ENCODE assay signal across 26 mouse cellular contexts in the genomic region with DNA sequence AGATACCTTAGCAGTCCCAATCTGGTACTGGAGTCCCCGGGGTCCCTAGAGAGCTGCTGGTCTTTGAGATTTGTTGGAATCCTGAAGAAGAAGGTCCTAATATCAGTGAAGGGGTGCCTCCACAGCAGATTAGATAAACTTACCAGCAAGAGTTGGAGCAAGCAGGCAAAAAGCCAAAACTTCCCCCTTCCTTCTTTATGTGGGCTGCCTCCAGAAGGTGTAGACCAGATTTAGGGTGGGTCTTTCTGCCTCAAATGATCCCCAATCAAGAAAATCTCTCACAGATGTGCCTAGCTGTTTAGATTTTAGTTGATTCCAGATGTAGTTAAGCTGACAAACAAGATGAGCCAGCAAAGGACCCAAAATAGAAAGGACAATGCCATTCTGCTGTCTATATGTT.
DNase-seq lines count a peak whose midpoint lies in the region; ATAC-seq lines count a peak whose summit lies in the region.
"Had no signal": no experiment of that assay in that cellular context is flagged by ENCODE, and none has a peak within 500 bp of the region (broad histone marks: within the 10 kb centered on the region; RNA-seq: fewer than 3 reads in every experiment).

No protein-coding gene starts in this region.

- no peaks in the 10 kb centered on the region for H3K9me3 ChIP-seq in embryonic facial prominence, embryonic 11.5 days (replicated peaks; ENCODE audit: control insufficient read depth, low read length)
- H3K9me3 ChIP-seq in embryonic facial prominence, embryonic 10.5 days = no peaks in the 10 kb centered on the region
- no peaks in the 10 kb centered on the region for H3K9me3 ChIP-seq in heart, embryonic 13.5 days
- no peaks in the 10 kb centered on the region for H3K9me3 ChIP-seq in embryonic facial prominence, embryonic 13.5 days
- H3K9me3 ChIP-seq: forebrain, embryonic 12.5 days; forebrain, embryonic 15.5 days; G1E; hindbrain, embryonic 10.5 days; hindbrain, embryonic 13.5 days; intestine, embryonic 15.5 days had no signal

- ATAC-seq in embryonic facial prominence, embryonic 11.5 days (replicated peaks; ENCODE audit: insufficient number of reproducible peaks, low FRiP score, low TSS enrichment, low read depth) = no peak
- ATAC-seq in heart, embryonic 13.5 days (ENCODE audit: extremely low read depth, insufficient number of reproducible peaks, low FRiP score, low TSS enrichment) = no peak
- ATAC-seq in embryonic facial prominence, embryonic 13.5 days (ENCODE audit: insufficient number of reproducible peaks, insufficient read depth, low FRiP score, low TSS enrichment, low read depth) = no peak
- ATAC-seq: forebrain, embryonic 15.5 days; hindbrain, embryonic 16.5 days; intestine, embryonic 15.5 days had no signal

- H3K27me3 ChIP-seq in embryonic facial prominence, embryonic 11.5 days (ENCODE audit: control insufficient read depth, insufficient read depth, low read length) = no peaks in the 10 kb centered on the region
- no peaks in the 10 kb centered on the region for H3K27me3 ChIP-seq in embryonic facial prominence, embryonic 10.5 days (replicated peaks; ENCODE audit: low read depth, poor library complexity, severe bottlenecking)
- no peaks in the 10 kb centered on the region for H3K27me3 ChIP-seq in heart, embryonic 13.5 days (replicated peaks)
- H3K27me3 ChIP-seq in embryonic facial prominence, embryonic 13.5 days = no peaks in the 10 kb centered on the region
- H3K27me3 ChIP-seq: CH12.LX; forebrain, embryonic 12.5 days; forebrain, embryonic 15.5 days; hindbrain, embryonic 13.5 days; intestine, embryonic 15.5 days had no signal

- no peak overlapping the region for H3K4me3 ChIP-seq in embryonic facial prominence, embryonic 11.5 days (ENCODE audit: low read depth, low read length)
- H3K4me3 ChIP-seq in embryonic facial prominence, embryonic 10.5 days = no peak overlapping the region
- H3K4me3 ChIP-seq in heart, embryonic 13.5 days = no peak overlapping the region
- H3K4me3 ChIP-seq in embryonic facial prominence, embryonic 13.5 days = no peak overlapping the region
- H3K4me3 ChIP-seq: erythroblast, embryonic 14.5 days; forebrain, embryonic 12.5 days; forebrain, embryonic 15.5 days; hindbrain, embryonic 10.5 days; hindbrain, embryonic 13.5 days; intestine, embryonic 15.5 days had no signal

- H3K36me3 ChIP-seq in embryonic facial prominence, embryonic 11.5 days (replicated peaks; ENCODE audit: control insufficient read depth, insufficient read depth, low read depth, low read length) = no peaks in the 10 kb centered on the region
- no peaks in the 10 kb centered on the region for H3K36me3 ChIP-seq in embryonic facial prominence, embryonic 10.5 days (replicated peaks)
- H3K36me3 ChIP-seq in heart, embryonic 13.5 days = no peaks in the 10 kb centered on the region
- H3K36me3 ChIP-seq in embryonic facial prominence, embryonic 13.5 days = no peaks in the 10 kb centered on the region
- H3K36me3 ChIP-seq: forebrain, embryonic 12.5 days; forebrain, embryonic 15.5 days; G1E; hindbrain, embryonic 10.5 days; hindbrain, embryonic 13.5 days; intestine, embryonic 15.5 days had no signal

- DNase-seq in embryonic facial prominence, embryonic 11.5 days (ENCODE audit: low spot score) = peak; percentile 52
- no peak for DNase-seq in embryonic facial prominence, embryonic 10.5 days (ENCODE audit: low spot score)
- DNase-seq in heart, postnatal 10 days = no peak
- DNase-seq in 3T3-L1 (ENCODE audit: low read depth, low spot score) = peak; percentile 9
- DNase-seq in adrenal gland, postnatal 36 days = no peak
- no peak for DNase-seq in adrenal gland, adult (ENCODE audit: inconsistent age in 2 of 2, low spot score in 1 of 2)
- DNase-seq: adrenal gland, adult 8-10 months; adrenal gland, postnatal 25 days; B cell, adult 2 months; cerebellum, adult 18-20 months; cerebellum, adult 9-10 months; cerebellum, postnatal 14 days; gastrocnemius, postnatal 25 days; heart, adult 18-20 months; kidney, adult 11 months had no signal

- intact Hi-C loops in heart, postnatal 10 days (cut with DNase I) = no loop called here

- WGBS in embryonic facial prominence, embryonic 11.5 days = 73% methylated on average over 1 of the region's 1 CpGs
- 94% methylated on average over 1 of the region's 1 CpGs for WGBS in embryonic facial prominence, embryonic 10.5 days
- WGBS in heart, embryonic 13.5 days = 69% methylated on average over 1 of the region's 1 CpGs
- WGBS in embryonic facial prominence, embryonic 13.5 days = 75% methylated on average over 1 of the region's 1 CpGs

- no peak overlapping the region for H3K9ac ChIP-seq in embryonic facial prominence, embryonic 11.5 days (replicated peaks; ENCODE audit: low read length)
- no peak overlapping the region for H3K9ac ChIP-seq in heart, embryonic 13.5 days
- no peak overlapping the region for H3K9ac ChIP-seq in embryonic facial prominence, embryonic 13.5 days
- H3K9ac ChIP-seq: forebrain, embryonic 12.5 days; forebrain, embryonic 15.5 days; hindbrain, embryonic 13.5 days; intestine, embryonic 15.5 days had no signal

- no peak overlapping the region for H3K27ac ChIP-seq in embryonic facial prominence, embryonic 11.5 days (replicated peaks; ENCODE audit: low read depth, low read length)
- no peak overlapping the region for H3K27ac ChIP-seq in embryonic facial prominence, embryonic 10.5 days (replicated peaks)
- peak overlapping the region; percentile 72 for H3K27ac ChIP-seq in heart, embryonic 13.5 days (replicated peaks)
- peak overlapping the region; percentile 45; the same call in 1 of the 2 replicates for H3K27ac ChIP-seq in embryonic facial prominence, embryonic 13.5 days
- H3K27ac ChIP-seq: forebrain, embryonic 12.5 days; forebrain, embryonic 15.5 days; hindbrain, embryonic 10.5 days; hindbrain, embryonic 13.5 days; intestine, embryonic 15.5 days had no signal

- no peak overlapping the region for H3K4me2 ChIP-seq in embryonic facial prominence, embryonic 11.5 days (ENCODE audit: low read depth, low read length)
- H3K4me2 ChIP-seq in heart, embryonic 13.5 days = no peak overlapping the region
- no peak overlapping the region for H3K4me2 ChIP-seq in embryonic facial prominence, embryonic 13.5 days
- H3K4me2 ChIP-seq: forebrain, embryonic 12.5 days; forebrain, embryonic 15.5 days; hindbrain, embryonic 13.5 days; intestine, embryonic 15.5 days had no signal

- H3K4me1 ChIP-seq in embryonic facial prominence, embryonic 11.5 days (ENCODE audit: control insufficient read depth, insufficient read depth, low read length) = no peaks in the 10 kb centered on the region
- peaks cover 16% of the 10 kb centered on the region for H3K4me1 ChIP-seq in embryonic facial prominence, embryonic 10.5 days
- peaks cover 36% of the 10 kb centered on the region for H3K4me1 ChIP-seq in heart, embryonic 13.5 days
- H3K4me1 ChIP-seq in embryonic facial prominence, embryonic 13.5 days = peaks cover 21% of the 10 kb centered on the region
- H3K4me1 ChIP-seq: forebrain, embryonic 12.5 days; forebrain, embryonic 15.5 days; hindbrain, embryonic 10.5 days; hindbrain, embryonic 13.5 days had no signal

Comparison
In these comparisons a context has a peak if more than half of its experiments do, and no peak if none do; other contexts are left out.
1. DNase-seq: peak in embryonic facial prominence, embryonic 11.5 days (single experiment) and 3T3-L1 (single experiment); none in embryonic facial prominence, embryonic 10.5 days (single experiment), heart, postnatal 10 days (0 of 2), adrenal gland, postnatal 36 days (0 of 2) and adrenal gland, adult (0 of 2).
2. H3K27ac ChIP-seq: peak in heart, embryonic 13.5 days (single experiment) and embryonic facial prominence, embryonic 13.5 days (single experiment); none in embryonic facial prominence, embryonic 11.5 days (single experiment) and embryonic facial prominence, embryonic 10.5 days (single experiment).